Mouse (Mus musculus): ENCODE data around the gene Scd2.

DNA sequence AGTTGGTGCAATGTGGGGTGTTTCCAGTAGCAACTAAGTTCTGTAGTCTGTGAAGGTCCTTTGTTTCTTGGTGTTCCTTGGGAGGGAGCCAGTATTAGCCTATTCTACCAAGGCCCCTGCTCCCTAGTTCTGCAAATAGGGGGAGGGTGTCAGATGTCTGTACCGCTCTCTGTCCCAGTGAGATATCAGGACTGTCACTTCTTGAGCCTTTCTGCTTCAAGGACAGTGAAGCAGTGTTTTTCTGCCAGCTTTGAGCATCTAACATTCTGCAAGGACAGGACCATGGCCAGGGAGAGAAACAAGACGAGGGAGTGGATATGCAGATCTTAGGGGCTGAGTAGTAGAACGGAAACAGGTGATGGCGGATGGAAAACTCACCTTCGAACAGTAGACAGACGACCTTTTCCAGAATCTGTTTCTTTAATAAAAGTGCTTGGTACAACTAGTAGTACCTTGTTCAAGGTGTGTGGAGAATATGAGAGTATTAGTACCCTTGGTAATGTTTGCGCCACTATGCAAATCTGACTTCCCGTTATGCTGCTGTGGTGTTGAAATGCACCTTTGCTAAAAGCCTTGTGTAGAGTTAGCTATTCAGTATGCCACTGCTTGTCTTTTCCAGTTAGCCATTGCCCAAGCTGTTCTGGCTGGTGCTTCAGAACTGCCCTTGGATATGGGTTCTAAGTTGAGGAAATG lies 3.7 kb downstream of the Scd2 start:
- TF ChIP-seq POLR2A (IDR thresholded peaks at IDR 0.05; ENCODE audit: low read depth, low read length): no peak
- no peak for TF ChIP-seq CTCF (IDR thresholded peaks at IDR 0.05; ENCODE audit: extremely low read depth, insufficient read depth, insufficient read length, insufficient replicate concordance)

Measured in spleen, adult 2 months (tissue).